Mouse (Mus musculus): ENCODE data around the gene Gpr55. TPM values are rescaled to one million over a fixed set of nuclear protein-coding genes. Genes with fewer than 3 reads are reported as not detected.
"Not testable (repeated sequence)": the region's sequence is repeated elsewhere in the genome, so short reads cannot be mapped to it uniquely, and the experiment has no call there.

The Gpr55 gene
- polyA plus RNA-seq (2016; fragmentation: Nextera tagmentation; extraction: Ambion mirVana): 0.08 TPM in 1 of 2 replicates, not detected in the other

DNA sequence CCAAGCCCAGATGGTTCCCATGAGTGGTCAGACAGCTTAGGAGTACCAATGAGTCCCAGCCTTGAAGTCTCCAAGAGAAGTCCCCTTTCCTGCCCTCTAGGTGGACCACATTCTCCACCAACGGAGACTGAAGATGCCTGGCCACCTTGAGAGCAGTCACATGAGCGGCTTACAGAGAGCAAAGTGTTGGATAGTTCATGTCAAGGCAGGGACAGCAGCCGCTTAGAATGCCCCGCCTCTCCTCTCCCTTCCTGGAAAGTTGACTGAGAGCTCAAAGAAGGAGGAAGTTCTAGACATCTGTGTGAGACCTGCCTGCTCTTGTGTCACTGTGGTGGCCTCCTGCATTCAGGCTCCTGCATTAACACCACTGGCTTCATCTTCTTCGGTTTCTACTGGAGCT is at the start of gene Gpr55:
Gpr55 (minus strand) TSS at position 135 of the 400 bp plus-strand sequence.
- no peaks in the 10 kb centered on the region for H3K4me1 ChIP-seq
- no peak within 1 kb of the TSS for H3K4me2 ChIP-seq (replicated peaks)
- no peak within 1 kb of the TSS for H3K27ac ChIP-seq
- 81% methylated on average over 5 of the region's 5 CpGs for WGBS
- H3K27me3 ChIP-seq (replicated peaks): no peaks in the 10 kb centered on the region
- H3K36me3 ChIP-seq: no peaks in the 10 kb centered on the region
- H3K4me3 ChIP-seq: no peak within 1 kb of the TSS
- ATAC-seq (ENCODE audit: low FRiP score, low read depth): no peak
- no peak within 1 kb of the TSS for H3K9ac ChIP-seq
- no peaks in the 10 kb centered on the region for H3K9me3 ChIP-seq

DNA sequence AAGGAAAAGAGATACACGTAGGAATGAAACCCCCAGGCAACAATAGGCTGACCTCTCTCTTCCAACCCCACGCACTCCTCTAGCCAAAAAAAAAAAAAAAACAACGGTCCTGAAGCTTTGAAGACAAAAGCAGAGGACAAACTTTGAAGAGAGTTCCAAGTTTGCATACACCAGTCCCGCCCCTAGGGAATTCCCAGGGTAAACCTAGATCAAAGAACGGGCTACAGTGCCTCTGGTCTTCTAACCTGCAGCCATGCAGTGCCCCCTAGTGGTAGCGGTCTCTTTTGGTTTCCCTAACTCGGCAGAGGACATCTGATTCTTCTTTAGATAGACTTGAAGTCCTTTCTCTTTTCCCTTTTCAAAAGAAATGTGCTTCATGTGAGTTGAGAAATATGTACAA is 47.0 kb upstream of the Gpr55 start:
- Histone ChIP-seq H3K9ac (no peak overlapping the region), H3K4me1 (no peaks in the 10 kb centered on the region), H3K27ac (no peak overlapping the region), H3K4me3 (no peak overlapping the region), H3K9me3 (no peaks in the 10 kb centered on the region), H3K36me3 (no peaks in the 10 kb centered on the region), H3K4me2 (replicated peaks) (no peak overlapping the region), H3K27me3 (replicated peaks) (no peaks in the 10 kb centered on the region)
- peak; percentile 66 for ATAC-seq (ENCODE audit: low FRiP score, low read depth)
- WGBS: 2% methylated on average over 7 of the region's 7 CpGs

DNA sequence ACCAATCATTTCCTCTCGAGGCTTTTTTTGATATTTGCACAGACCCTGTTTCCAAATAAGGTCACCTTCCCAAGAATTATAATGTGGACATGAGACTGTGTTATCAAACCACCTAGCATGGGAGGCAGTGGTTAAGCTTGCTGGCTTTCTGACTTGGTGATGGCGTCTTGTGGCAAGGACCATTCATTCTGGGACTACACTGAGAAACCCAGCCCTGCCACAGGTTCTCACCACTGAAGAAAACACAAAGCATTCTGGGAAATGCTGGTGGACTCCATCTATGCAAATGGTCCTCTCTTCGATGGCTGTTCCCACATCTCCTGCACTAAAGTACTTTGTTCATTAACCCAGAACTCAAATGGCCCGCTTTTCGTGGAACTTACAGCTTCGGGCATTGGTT is 45.2 kb upstream of the Gpr55 start:
- Histone ChIP-seq H3K36me3 (no peaks in the 10 kb centered on the region), H3K27ac (no peak overlapping the region), H3K4me2 (replicated peaks) (no peak overlapping the region), H3K9ac (no peak overlapping the region), H3K4me1 (no peaks in the 10 kb centered on the region), H3K4me3 (no peak overlapping the region), H3K9me3 (no peaks in the 10 kb centered on the region), H3K27me3 (replicated peaks) (no peaks in the 10 kb centered on the region)
- no peak for ATAC-seq (ENCODE audit: low FRiP score, low read depth)
- 92% methylated on average over 6 of the region's 6 CpGs for WGBS

DNA sequence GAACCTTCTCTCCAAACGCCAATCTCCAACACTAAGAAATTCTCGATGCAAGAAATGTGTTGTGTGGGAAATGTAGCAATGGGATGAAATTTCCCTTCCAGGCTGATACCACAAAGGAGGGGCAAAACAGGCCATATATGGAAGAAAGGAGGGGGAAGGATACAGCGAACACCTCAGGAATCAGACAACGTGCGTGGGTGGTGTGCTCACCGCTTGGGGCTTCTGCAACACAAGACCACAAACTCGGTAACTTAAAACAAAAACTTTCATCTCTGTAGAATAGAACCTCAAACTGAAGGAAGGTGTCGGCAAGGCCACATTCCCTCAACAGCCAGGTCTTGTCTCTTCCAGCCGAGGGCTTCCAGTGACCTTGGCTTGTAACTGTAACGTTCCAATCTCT is 44.7 kb upstream of the Gpr55 start:
- Histone ChIP-seq H3K4me3 (no peak overlapping the region), H3K9ac (no peak overlapping the region), H3K27me3 (replicated peaks) (no peaks in the 10 kb centered on the region), H3K36me3 (no peaks in the 10 kb centered on the region), H3K27ac (no peak overlapping the region), H3K4me1 (no peaks in the 10 kb centered on the region), H3K9me3 (no peaks in the 10 kb centered on the region), H3K4me2 (replicated peaks) (no peak overlapping the region)
- ATAC-seq (ENCODE audit: low FRiP score, low read depth): no peak
- WGBS: 94% methylated on average over 10 of the region's 10 CpGs

DNA sequence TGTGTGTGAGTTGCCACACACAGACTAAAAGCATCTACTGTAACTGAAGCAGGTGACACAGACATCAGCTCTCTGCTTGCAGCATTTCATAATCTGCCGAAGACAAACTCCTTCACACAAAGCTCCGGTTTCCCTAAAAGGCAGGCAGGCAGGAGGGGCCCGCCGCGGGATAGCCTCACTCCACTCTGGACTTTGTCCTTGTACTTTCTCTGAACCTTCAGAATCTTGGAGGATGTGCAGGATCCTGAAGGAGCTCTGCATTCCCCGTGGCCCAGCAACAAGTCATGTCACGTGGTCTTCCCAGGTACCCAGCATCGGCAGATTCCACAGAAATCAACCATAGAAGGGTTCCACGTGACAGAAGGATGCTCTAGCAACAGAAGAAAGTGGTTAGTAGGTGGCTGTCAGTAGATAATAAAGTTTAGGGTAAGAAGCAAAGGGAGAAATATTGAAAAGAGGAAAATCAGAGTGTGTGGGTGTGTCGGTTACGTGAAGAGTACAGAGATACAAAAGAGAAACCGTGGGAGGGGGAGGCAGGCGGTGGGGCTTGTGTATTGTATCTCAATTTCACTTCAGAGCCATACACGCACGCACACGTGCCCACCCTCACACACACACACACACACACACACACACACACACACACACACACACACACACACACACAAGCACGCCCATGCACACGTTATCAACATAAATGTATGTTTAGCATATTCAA is 39.2 kb upstream of the Gpr55 start:
- H3K9me3 ChIP-seq: 0 out of 2 replicates have a peak, but pooled peaks cover 5% of the 10 kb centered on the region
- ATAC-seq (ENCODE audit: low FRiP score, low read depth): no peak
- no peaks in the 10 kb centered on the region for H3K36me3 ChIP-seq
- no peak overlapping the region for H3K9ac ChIP-seq
- H3K27me3 ChIP-seq (replicated peaks): no peaks in the 10 kb centered on the region
- no peak overlapping the region for H3K4me3 ChIP-seq
- H3K27ac ChIP-seq: no peak overlapping the region
- H3K4me1 ChIP-seq: no peaks in the 10 kb centered on the region
- no peak overlapping the region for H3K4me2 ChIP-seq (replicated peaks)
- 90% methylated on average over 15 of the region's 18 CpGs for WGBS

DNA sequence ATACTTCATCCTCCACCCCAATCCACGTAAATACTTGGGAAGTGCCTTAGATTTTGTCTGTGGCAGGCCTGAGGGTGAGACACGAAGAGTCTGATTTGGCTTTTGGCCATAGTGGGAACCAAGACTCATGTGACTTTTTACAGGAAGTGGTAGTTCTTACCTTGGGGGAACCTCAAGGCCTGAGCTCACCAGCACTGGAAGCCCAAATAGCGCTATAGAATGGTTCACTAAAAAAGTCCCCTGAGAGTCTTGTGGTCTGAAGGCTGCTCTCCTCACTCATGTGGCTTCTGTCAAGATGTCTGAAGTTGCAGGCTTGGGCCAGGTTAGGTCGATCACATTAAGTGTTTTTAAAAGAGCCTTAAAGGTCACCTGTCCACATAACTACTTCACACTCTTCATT is 37.2 kb upstream of the Gpr55 start:
- Histone ChIP-seq H3K4me2 (replicated peaks) (no peak overlapping the region), H3K9ac (no peak overlapping the region), H3K4me1 (no peaks in the 10 kb centered on the region), H3K9me3 (0 out of 2 replicates have a peak, but pooled peaks cover 5% of the 10 kb centered on the region), H3K4me3 (no peak overlapping the region), H3K36me3 (no peaks in the 10 kb centered on the region), H3K27ac (no peak overlapping the region), H3K27me3 (replicated peaks) (no peaks in the 10 kb centered on the region)
- no peak for ATAC-seq (ENCODE audit: low FRiP score, low read depth)
- WGBS: 85% methylated on average over 4 of the region's 4 CpGs

DNA sequence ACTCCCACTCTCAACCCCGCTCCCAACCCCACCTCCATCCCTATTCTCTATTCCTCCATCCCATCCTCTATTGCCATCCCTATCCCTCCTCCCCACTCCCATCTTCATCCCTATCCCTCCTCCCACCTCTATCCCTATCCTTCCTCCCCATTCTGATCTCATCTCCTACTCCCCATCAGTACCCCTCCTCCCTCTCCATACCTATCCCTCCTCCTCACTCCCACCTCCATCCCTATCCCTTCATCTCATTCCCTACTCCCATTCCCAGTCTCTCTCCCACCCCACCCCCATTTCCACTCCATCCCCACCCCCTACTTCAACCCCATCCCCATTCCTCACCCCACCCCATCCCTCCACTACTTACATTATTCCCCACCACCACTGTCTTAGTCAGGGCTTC is 36.4 kb upstream of the Gpr55 start:
- ATAC-seq (ENCODE audit: low FRiP score, low read depth): no peak

DNA sequence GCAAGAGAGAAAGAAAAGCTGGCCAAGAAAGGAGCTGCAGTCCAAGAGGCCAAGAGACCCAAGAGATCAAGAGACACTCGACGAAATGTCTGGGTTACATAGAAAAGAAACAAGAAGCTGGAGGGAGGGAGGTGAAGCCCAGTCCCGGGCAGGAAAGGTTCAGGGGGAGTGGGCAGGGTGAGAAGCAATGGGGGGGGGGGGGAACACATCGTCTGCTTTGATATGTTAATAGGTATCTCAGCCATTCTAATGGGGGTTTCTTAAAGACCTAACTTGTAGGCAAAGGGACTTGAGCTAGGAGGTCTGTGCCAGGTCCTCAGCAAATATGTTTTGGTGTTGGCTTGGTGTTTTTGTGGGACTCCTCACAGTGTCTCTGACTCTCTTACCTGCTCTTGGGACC is 32.7 kb upstream of the Gpr55 start:
- no peaks in the 10 kb centered on the region for H3K36me3 ChIP-seq
- no peak overlapping the region for H3K4me3 ChIP-seq
- H3K4me1 ChIP-seq: no peaks in the 10 kb centered on the region
- H3K9me3 ChIP-seq: 0 out of 2 replicates have a peak, but pooled peaks cover 5% of the 10 kb centered on the region
- ATAC-seq (ENCODE audit: low FRiP score, low read depth): no peak
- H3K27ac ChIP-seq: no peak overlapping the region
- H3K9ac ChIP-seq: no peak overlapping the region
- H3K4me2 ChIP-seq (replicated peaks): no peak overlapping the region
- no peaks in the 10 kb centered on the region for H3K27me3 ChIP-seq (replicated peaks)
- 69% methylated on average over 4 of the region's 4 CpGs for WGBS

More for the DNA sequence above, 36.4 kb upstream of the Gpr55 start:
- H3K9ac ChIP-seq: no peak overlapping the region
- 0 out of 2 replicates have a peak, but pooled peaks cover 5% of the 10 kb centered on the region for H3K9me3 ChIP-seq
- no peaks in the 10 kb centered on the region for H3K27me3 ChIP-seq (replicated peaks)
- H3K4me1 ChIP-seq: no peaks in the 10 kb centered on the region
- no peak overlapping the region for H3K4me3 ChIP-seq
- 100% methylated on average over 1 of the region's 1 CpGs for WGBS
- H3K27ac ChIP-seq: no peak overlapping the region
- no peak overlapping the region for H3K4me2 ChIP-seq (replicated peaks)
- no peaks in the 10 kb centered on the region for H3K36me3 ChIP-seq

DNA sequence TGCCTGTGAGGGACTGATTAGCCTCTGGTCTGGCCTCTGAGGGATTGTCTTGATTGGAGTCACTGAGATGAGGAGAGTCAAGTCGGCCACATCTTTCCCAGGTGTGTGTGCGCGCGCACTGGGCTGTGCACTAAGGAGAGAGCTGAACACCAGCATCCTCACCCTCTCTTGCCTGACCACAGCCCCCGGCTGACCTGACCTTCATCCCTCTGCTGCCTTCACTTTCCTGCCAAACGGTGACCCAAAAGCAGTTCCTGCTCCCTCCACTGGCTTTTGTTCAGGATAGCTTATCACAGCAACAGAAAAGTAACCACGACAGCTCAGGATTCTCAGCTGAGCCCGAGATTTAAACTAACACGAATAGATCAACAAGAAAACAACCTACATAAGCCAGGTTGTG is 31.4 kb upstream of the Gpr55 start:
- no peak for ATAC-seq (ENCODE audit: low FRiP score, low read depth)
- no peak overlapping the region for H3K4me3 ChIP-seq
- no peaks in the 10 kb centered on the region for H3K27me3 ChIP-seq (replicated peaks)
- H3K9ac ChIP-seq: no peak overlapping the region
- no peak overlapping the region for H3K27ac ChIP-seq
- H3K4me1 ChIP-seq: no peaks in the 10 kb centered on the region
- WGBS: 85% methylated on average over 9 of the region's 9 CpGs
- H3K9me3 ChIP-seq: 0 out of 2 replicates have a peak, but pooled peaks cover 5% of the 10 kb centered on the region
- no peak overlapping the region for H3K4me2 ChIP-seq (replicated peaks)
- no peaks in the 10 kb centered on the region for H3K36me3 ChIP-seq

DNA sequence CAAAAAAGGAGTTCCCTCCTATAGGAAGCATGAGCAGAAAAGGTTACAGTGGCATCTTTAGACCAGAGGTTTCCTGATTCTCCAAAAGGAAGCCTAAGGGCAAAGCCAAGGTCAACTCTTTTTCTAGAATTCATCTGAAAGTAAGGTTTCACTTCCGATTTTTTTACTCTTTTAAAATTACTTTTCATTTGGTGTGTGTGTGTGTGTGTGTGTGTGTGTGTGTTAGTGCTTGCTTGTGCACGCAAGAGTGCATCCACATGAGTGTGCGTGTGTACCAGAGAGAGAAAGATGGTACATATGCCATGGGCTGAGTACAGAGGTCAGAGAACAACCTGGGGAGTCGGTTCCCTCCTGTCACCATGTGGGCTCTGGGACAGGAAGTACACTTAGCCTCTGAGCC is 28.1 kb upstream of the Gpr55 start:
- H3K9ac ChIP-seq; H3K27ac ChIP-seq; H3K9me3 ChIP-seq; H3K27me3 ChIP-seq (replicated peaks); H3K4me3 ChIP-seq; H3K36me3 ChIP-seq; H3K4me2 ChIP-seq (replicated peaks); H3K4me1 ChIP-seq; ATAC-seq (ENCODE audit: low FRiP score, low read depth): not testable (repeated sequence)
- 84% methylated on average over 4 of the region's 4 CpGs for WGBS

DNA sequence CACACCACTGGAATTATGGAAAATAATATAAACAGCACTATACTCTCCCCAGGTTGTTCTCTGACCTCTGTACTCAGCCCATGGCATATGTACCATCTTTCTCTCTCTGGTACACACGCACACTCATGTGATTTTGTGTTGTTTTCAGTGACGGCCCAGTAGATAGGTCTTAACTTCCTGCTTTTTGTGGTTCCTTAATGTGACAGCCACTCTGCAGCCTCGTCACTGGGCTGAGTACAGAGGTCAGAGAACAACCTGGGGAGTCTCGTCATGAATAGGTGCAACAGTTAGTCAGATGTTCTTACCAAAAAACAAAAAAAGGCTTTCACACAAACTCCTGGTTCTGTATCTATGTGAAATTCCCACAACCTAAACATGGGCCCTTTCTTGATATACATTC is 27.5 kb upstream of the Gpr55 start:
- Histone ChIP-seq H3K4me2 (replicated peaks) (no peak overlapping the region), H3K4me1 (no peaks in the 10 kb centered on the region), H3K36me3 (no peaks in the 10 kb centered on the region), H3K4me3 (no peak overlapping the region), H3K27me3 (replicated peaks) (no peaks in the 10 kb centered on the region), H3K9ac (no peak overlapping the region), H3K9me3 (no peaks in the 10 kb centered on the region), H3K27ac (no peak overlapping the region)
- whole genome bisulfite sequencing: 79% methylated on average over 4 of the region's 4 CpGs
- ATAC-seq (ENCODE audit: low FRiP score, low read depth): no peak

DNA sequence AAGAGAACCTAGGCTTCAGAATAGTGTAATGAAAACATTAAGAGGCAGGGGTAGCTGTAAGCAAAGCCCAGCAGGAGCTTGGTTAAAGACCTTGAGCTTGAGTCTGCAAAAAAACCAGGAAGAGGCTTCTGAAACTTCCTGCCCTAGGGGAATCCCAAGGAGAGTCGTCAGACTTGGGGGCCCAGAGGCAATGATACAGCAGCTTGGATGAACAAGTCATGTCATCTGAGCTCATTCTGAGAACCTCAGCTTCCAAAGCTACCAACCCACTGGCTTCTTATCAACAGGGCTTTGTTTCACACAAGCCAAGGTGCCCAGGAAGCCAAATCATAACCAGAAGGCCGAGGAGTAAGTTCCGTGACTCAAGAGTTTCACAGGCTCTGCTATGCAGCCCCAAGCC is 25.0 kb upstream of the Gpr55 start:
- ATAC-seq (ENCODE audit: low FRiP score, low read depth): no peak
- 87% methylated on average over 3 of the region's 3 CpGs for WGBS

DNA sequence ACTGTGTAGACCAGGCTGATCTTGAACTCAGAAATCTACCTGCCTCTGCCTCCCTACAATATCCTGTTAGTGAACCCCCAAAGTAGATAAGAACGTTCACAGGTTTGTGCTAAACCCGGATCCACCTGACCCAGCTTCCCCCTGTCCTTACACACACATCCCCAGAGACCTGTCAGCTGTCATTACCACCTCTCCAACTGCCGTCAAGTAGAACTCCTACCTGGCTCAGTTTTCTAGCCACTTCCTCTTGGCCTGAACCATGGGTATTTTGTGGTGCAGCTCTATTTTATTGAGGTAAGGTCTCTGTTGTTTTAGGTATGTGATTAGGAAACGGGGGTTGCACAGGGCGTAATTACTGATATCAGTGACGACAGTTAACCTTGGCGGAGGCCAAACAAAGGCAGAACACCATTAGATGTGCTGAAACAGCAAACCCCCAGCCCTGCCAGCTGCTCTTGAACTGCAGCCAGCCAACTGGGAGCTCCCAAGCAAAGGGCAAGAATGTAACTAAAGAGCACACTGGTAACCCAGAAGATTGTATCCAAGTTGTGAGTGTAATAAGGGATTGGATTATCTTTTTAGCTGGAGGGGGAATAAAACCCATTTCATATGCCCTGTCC is 21.0 kb upstream of the Gpr55 start:
- Histone ChIP-seq H3K27ac (no peak overlapping the region), H3K27me3 (replicated peaks) (no peaks in the 10 kb centered on the region)
- ATAC-seq (ENCODE audit: low FRiP score, low read depth): no peak

More for the DNA sequence above, 25.0 kb upstream of the Gpr55 start:
- Histone ChIP-seq H3K4me1 (no peaks in the 10 kb centered on the region), H3K36me3 (no peaks in the 10 kb centered on the region), H3K27me3 (replicated peaks) (no peaks in the 10 kb centered on the region), H3K4me3 (no peak overlapping the region), H3K9ac (no peak overlapping the region), H3K27ac (no peak overlapping the region), H3K4me2 (replicated peaks) (no peak overlapping the region), H3K9me3 (no peaks in the 10 kb centered on the region)

More for the DNA sequence above, 21.0 kb upstream of the Gpr55 start:
- Histone ChIP-seq H3K4me2 (replicated peaks) (no peak overlapping the region), H3K9ac (no peak overlapping the region), H3K36me3 (no peaks in the 10 kb centered on the region), H3K4me1 (no peaks in the 10 kb centered on the region), H3K9me3 (no peaks in the 10 kb centered on the region), H3K4me3 (no peak overlapping the region)
- 83% methylated on average over 7 of the region's 7 CpGs for WGBS
